Mouse (Mus musculus) ES-Bruce4 (cell line): ENCODE results near the gene Tomm34. TPM values are rescaled to one million over a fixed set of nuclear protein-coding genes. Genes with fewer than 3 reads are reported as not detected.

Experiments used
- H3K27ac ChIP-seq: 2 replicates; pipeline ENCODE4 v1.5.1; 2012; ENCODE audit warnings: low read length, inconsistent platforms; ENCODE audit not compliant: insufficient read depth
- H3K27me3 ChIP-seq: 2 replicates; pipeline ENCODE4 v1.6.1; 2012; ENCODE audit warnings: mild to moderate bottlenecking, low read length, inconsistent platforms; ENCODE audit not compliant: control insufficient read depth, poor library complexity, insufficient read depth, severe bottlenecking
- H3K36me3 ChIP-seq: 2 replicates; pipeline ENCODE4 v1.6.1; 2012; ENCODE audit warnings: inconsistent platforms, mild to moderate bottlenecking, low read length, moderate library complexity; ENCODE audit not compliant: control insufficient read depth, poor library complexity, insufficient read depth, severe bottlenecking
- H3K4me1 ChIP-seq: one replicate; pipeline ENCODE4 v1.8.1; 2011; ENCODE audit warnings: low read length; ENCODE audit not compliant: control insufficient read depth, insufficient read depth
- H3K4me3 ChIP-seq: 2 replicates; pipeline ENCODE4 v1.5.1; 2011; ENCODE audit warnings: low read depth, mild to moderate bottlenecking, low read length
- H3K9ac ChIP-seq: 2 replicates; pipeline ENCODE4 v1.6.1; 2012; ENCODE audit warnings: low read depth, mild to moderate bottlenecking, inconsistent platforms; ENCODE audit not compliant: poor library complexity, severe bottlenecking
- H3K9me3 ChIP-seq: replicated peaks from 2 replicates; pipeline ENCODE4 v1.6.1; 2012; ENCODE audit warnings: mild to moderate bottlenecking, low read length, inconsistent platforms; ENCODE audit not compliant: control insufficient read depth, poor library complexity, insufficient read depth, severe bottlenecking
- CTCF ChIP-seq: IDR thresholded peaks from one replicate; pipeline ENCODE4 v1.8.1; 2011; ENCODE audit warnings: low read depth, low read length
- EP300 ChIP-seq: IDR thresholded peaks from 2 replicates; pipeline ENCODE4 v1.6.1; 2011; ENCODE audit warnings: low read depth, low read length; ENCODE audit not compliant: insufficient read depth
- POLR2A ChIP-seq: IDR thresholded peaks from one replicate; pipeline ENCODE4 v1.8.1; 2011; ENCODE audit warnings: low read length; ENCODE audit not compliant: insufficient read depth
- polyA plus RNA-seq: library from polyadenylated mRNA; stranded (reverse); fragments of >200 nt; gene quantifications from 2 replicates; pipeline ENCODE4 v1.2.4, GENCODE M21; 2011; ENCODE audit warnings: low read depth; ENCODE audit not compliant: missing spikeins, insufficient read depth, insufficient read length

The Tomm34 gene
- polyA plus RNA-seq: 90.0 and 91.0 TPM in 2 replicates

- Histone ChIP-seq H3K27ac (peak within 1 kb of the TSS; percentile 45), H3K36me3 (peaks cover 7% of the 10 kb centered on the region), H3K9me3 (no peaks in the 10 kb centered on the region), H3K9ac (peak within 1 kb of the TSS; percentile 83), H3K4me3 (peak within 1 kb of the TSS; percentile 81), H3K4me1 (no peaks in the 10 kb centered on the region), H3K27me3 (no peaks in the 10 kb centered on the region)
- no peak for TF ChIP-seq CTCF
- peak; percentile 24; the same call in 1 of the 2 replicates for TF ChIP-seq EP300
- peak; percentile 93 for TF ChIP-seq POLR2A
These were observed at the start of gene Tomm34 for GRCm38 (mm10) chr2:164070765-164071436. Tomm34 (minus strand) TSS chr2:164071169.

- Histone ChIP-seq H3K9me3 (no peaks in the 10 kb centered on the region), H3K4me3 (no peak overlapping the region), H3K4me1 (no peaks in the 10 kb centered on the region), H3K9ac (no peak overlapping the region), H3K27ac (no peak overlapping the region), H3K36me3 (peaks cover 17% of the 10 kb centered on the region), H3K27me3 (no peaks in the 10 kb centered on the region)
- TF ChIP-seq POLR2A: no peak
- no peak for TF ChIP-seq EP300
- no peak for TF ChIP-seq CTCF
These were observed 48.5 kb upstream of the Tomm34 start for GRCm38 (mm10) chr2:164119503-164119902.

- peaks cover 13% of the 10 kb centered on the region for H3K36me3 ChIP-seq
- no peak overlapping the region for H3K9ac ChIP-seq
- no peaks in the 10 kb centered on the region for H3K9me3 ChIP-seq
- no peaks in the 10 kb centered on the region for H3K4me1 ChIP-seq
- no peaks in the 10 kb centered on the region for H3K27me3 ChIP-seq
- no peak overlapping the region for H3K27ac ChIP-seq
- no peak overlapping the region for H3K4me3 ChIP-seq
- TF ChIP-seq CTCF (no peak), POLR2A (no peak), EP300 (no peak)
These were observed 44.6 kb upstream of the Tomm34 start for GRCm38 (mm10) chr2:164115531-164115930.

- no peak overlapping the region for H3K9ac ChIP-seq
- no peak overlapping the region for H3K4me3 ChIP-seq
- no peaks in the 10 kb centered on the region for H3K4me1 ChIP-seq
- no peak for TF ChIP-seq CTCF
- peaks cover 10% of the 10 kb centered on the region; the same call in 1 of the 2 replicates for H3K36me3 ChIP-seq
- no peaks in the 10 kb centered on the region for H3K9me3 ChIP-seq
- no peaks in the 10 kb centered on the region for H3K27me3 ChIP-seq
- no peak overlapping the region for H3K27ac ChIP-seq
These were observed 43.1 kb upstream of the Tomm34 start for GRCm38 (mm10) chr2:164114051-164114450.

- Histone ChIP-seq H3K9ac (no peak overlapping the region), H3K4me3 (no peak overlapping the region), H3K27me3 (no peaks in the 10 kb centered on the region), H3K4me1 (no peaks in the 10 kb centered on the region), H3K9me3 (no peaks in the 10 kb centered on the region), H3K27ac (no peak overlapping the region), H3K36me3 (peaks cover 7% of the 10 kb centered on the region; the same call in 1 of the 2 replicates)
- TF ChIP-seq CTCF: no peak
- no peak for TF ChIP-seq EP300
- no peak for TF ChIP-seq POLR2A
These were observed 40.6 kb upstream of the Tomm34 start for GRCm38 (mm10) chr2:164111546-164111945.

- peaks cover 15% of the 10 kb centered on the region for H3K36me3 ChIP-seq
- no peak overlapping the region for H3K27ac ChIP-seq
- TF ChIP-seq CTCF (no peak), EP300 (no peak), POLR2A (no peak)
- H3K4me1 ChIP-seq: no peaks in the 10 kb centered on the region
- no peak overlapping the region for H3K9ac ChIP-seq
- no peaks in the 10 kb centered on the region for H3K9me3 ChIP-seq
- H3K27me3 ChIP-seq: no peaks in the 10 kb centered on the region
- no peak overlapping the region for H3K4me3 ChIP-seq
These were observed 37.5 kb upstream of the Tomm34 start for GRCm38 (mm10) chr2:164108501-164108900.
